Mouse (Mus musculus) liver, postnatal 0 days (tissue): ENCODE data around the gene Colq. TPM values are rescaled to one million over a fixed set of nuclear protein-coding genes. Genes with fewer than 3 reads are reported as not detected.

Experiments
- ATAC-seq: fragments of 200-750 bp; cut with Nextera tagmentation; 2 replicates; pipeline ENCODE4 v1.8.0; 2017; ENCODE audit warnings: mild to moderate bottlenecking, moderate library complexity
- DNase-seq: peaks from one replicate; pipeline ENCODE4 v3.0.0-alpha.2; 2016
- H3K27ac ChIP-seq: fragments of 300-500 bp; sonication (generic); 2 replicates; pipeline ENCODE4 v1.5.1; 2014; ENCODE audit warnings: antibody characterized with exemption, moderate library complexity, mild to moderate bottlenecking, low read depth
- H3K27me3 ChIP-seq: fragments of 300-500 bp; sonication (generic); 2 replicates; pipeline ENCODE4 v1.6.1; 2014; ENCODE audit warnings: low read length, control low read depth, mixed read lengths; ENCODE audit not compliant: insufficient read depth
- H3K36me3 ChIP-seq: fragments of 300-500 bp; sonication (generic); replicated peaks from 2 replicates; pipeline ENCODE4 v1.6.1; 2014; ENCODE audit warnings: mild to moderate bottlenecking, control low read depth, low read length, moderate library complexity, mixed read lengths; ENCODE audit not compliant: insufficient read depth
- H3K4me1 ChIP-seq: fragments of 300-500 bp; sonication (generic); 2 replicates; pipeline ENCODE4 v1.6.1; 2014; ENCODE audit warnings: antibody characterized with exemption, mild to moderate bottlenecking, control low read depth; ENCODE audit not compliant: insufficient read depth
- H3K4me2 ChIP-seq: fragments of 300-500 bp; sonication (generic); 2 replicates; pipeline ENCODE4 v1.6.1; 2014; ENCODE audit warnings: low read depth, mild to moderate bottlenecking, low read length, moderate library complexity, mixed read lengths
- H3K4me3 ChIP-seq: fragments of 300-500 bp; sonication (generic); 2 replicates; pipeline ENCODE4 v1.5.1; 2014; ENCODE audit warnings: low read depth, low read length
- H3K9ac ChIP-seq: fragments of 300-500 bp; sonication (generic); replicated peaks from 2 replicates; pipeline ENCODE4 v1.6.1; 2014; ENCODE audit warnings: mild to moderate bottlenecking, moderate library complexity
- H3K9me3 ChIP-seq: fragments of 300-500 bp; sonication (generic); 2 replicates; pipeline ENCODE4 v1.6.1; 2016; ENCODE audit warnings: mild to moderate bottlenecking, control low read depth, low read length, mixed read lengths
- CTCF ChIP-seq: sonication (generic); IDR thresholded peaks from 2 replicates; pipeline ENCODE4 v1.5.1; 2016; ENCODE audit warnings: antibody characterized with exemption, low read depth
- EP300 ChIP-seq: IDR thresholded peaks from 2 replicates; pipeline ENCODE4 v1.6.1; 2016; ENCODE audit warnings: antibody characterized with exemption, low read depth, mild to moderate bottlenecking
- WGBS: fragments of 180-500 bp; shearing (Covaris S2); extraction: QIAGEN DNeasy Blood & Tissue Kit; methylation state at CpG from one replicate; pipeline ENCODE4 v1.1.7; 2014; ENCODE audit not compliant: insufficient replicate concordance; 5-methylcytosine and 5-hydroxymethylcytosine counted together
- polyA plus RNA-seq: library from polyadenylated mRNA; unstranded; fragments of >200 nt; fragmentation: Nextera tagmentation; extraction: Ambion mirVana; gene quantifications from 2 replicates; pipeline ENCODE4 v1.2.1, GENCODE M21; 2015

Colq gene
- polyA plus RNA-seq, 1 experiment from 2014 or later = 0.29 TPM

DNA sequence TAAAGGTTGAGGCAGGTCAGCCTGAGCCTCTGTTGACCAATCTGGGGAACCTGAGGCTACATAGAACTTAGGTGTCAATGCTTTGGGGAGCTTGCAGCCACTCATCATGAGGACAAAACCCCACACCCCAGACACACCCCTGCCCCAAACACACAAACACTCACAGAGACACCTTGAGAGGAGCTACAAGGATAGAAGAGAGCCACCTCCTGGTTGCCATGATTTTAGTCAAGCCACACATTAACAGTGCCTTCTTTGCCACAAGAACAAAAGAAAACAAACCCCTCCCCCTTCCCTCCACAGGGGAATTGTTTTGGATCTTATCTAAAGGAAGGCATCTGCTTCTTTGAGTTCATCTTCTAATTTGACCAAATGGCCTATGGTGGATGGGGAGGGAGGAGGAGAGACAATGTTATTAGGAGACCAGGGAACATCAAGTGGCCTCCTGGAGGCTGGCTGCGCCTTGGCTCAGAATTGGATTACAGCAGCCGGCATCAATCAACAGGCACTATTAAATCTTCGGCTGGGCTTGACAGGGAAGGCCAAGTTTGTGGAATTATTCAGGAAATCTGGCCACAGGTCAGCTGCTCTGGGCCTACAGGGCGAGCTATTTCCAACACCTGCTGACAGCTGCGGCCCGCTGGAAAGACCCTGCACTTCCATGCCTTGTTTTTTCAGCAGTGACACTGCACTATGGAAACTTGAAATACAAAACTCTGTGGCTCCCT lies 26.5 kb downstream of the Colq start:
- peaks cover 19% of the 10 kb centered on the region for H3K4me1 ChIP-seq
- no peak overlapping the region for H3K4me2 ChIP-seq
- H3K9ac ChIP-seq = no peak overlapping the region
- no peaks in the 10 kb centered on the region for H3K9me3 ChIP-seq
- no peaks in the 10 kb centered on the region for H3K27me3 ChIP-seq
- no peak overlapping the region for H3K4me3 ChIP-seq
- TF ChIP-seq EP300 = no peak
- peak; percentile 16; the same call in 1 of the 2 replicates for TF ChIP-seq CTCF
- WGBS = 70% methylated on average over 6 of the region's 6 CpGs
- no peak overlapping the region for H3K27ac ChIP-seq
- no peak for ATAC-seq
- no peaks in the 10 kb centered on the region for H3K36me3 ChIP-seq
- no peak for DNase-seq

DNA sequence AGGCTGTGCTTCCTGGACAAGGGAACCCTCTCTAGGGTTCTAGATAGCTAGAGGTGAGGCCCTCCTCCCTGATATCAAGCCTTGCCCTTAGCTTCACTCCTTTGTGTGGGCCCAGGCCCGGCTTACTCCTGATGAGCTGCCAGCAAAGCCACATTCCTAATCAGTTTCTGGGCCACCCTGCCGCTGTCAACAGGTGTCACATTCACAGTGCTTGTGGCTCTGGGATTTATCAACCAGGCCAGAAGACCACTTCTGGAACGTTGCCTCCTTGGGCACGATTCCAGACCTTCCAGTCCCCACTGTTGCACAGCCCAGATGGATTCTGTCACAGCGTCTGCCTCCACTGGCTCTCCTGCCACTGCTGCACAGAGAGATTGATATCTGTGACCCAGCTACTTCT lies 30.3 kb downstream of the Colq start:
- H3K9ac ChIP-seq = no peak overlapping the region
- H3K27me3 ChIP-seq = no peaks in the 10 kb centered on the region
- no peak overlapping the region for H3K4me3 ChIP-seq
- no peak overlapping the region for H3K4me2 ChIP-seq
- ATAC-seq (peak; percentile 75), DNase-seq (no peak)
- 44% methylated on average over 5 of the region's 5 CpGs for WGBS
- H3K9me3 ChIP-seq = no peaks in the 10 kb centered on the region
- TF ChIP-seq CTCF (no peak), EP300 (peak; percentile 74; the same call in 1 of the 2 replicates)
- peaks cover 11% of the 10 kb centered on the region for H3K4me1 ChIP-seq
- H3K36me3 ChIP-seq = no peaks in the 10 kb centered on the region
- no peak overlapping the region for H3K27ac ChIP-seq

DNA sequence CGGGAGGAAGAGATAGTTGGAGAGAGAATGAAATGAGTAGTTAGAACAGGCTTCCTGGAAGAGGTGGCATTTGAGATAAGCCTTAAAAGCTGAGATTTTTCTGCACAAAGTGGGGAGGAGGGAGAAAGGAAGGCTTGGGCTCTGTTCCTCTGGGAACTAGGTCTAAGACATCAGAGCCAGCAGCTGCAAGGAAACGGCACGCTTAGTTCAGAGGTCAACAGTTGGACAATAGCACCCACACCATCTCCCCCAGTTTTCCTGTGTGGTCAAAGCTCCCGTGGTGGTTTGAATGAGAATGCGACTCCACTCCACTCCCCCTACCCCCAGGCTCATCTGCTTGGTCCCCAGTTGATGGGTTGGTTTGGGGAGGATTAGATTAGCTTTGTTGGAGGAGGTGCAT lies 31.9 kb downstream of the Colq start:
- no peaks in the 10 kb centered on the region for H3K9me3 ChIP-seq
- no peak overlapping the region for H3K4me2 ChIP-seq
- ATAC-seq (no peak), DNase-seq (no peak)
- 45% methylated on average over 5 of the region's 5 CpGs for WGBS
- no peak overlapping the region for H3K9ac ChIP-seq
- no peak overlapping the region for H3K4me3 ChIP-seq
- no peak for TF ChIP-seq EP300
- TF ChIP-seq CTCF = no peak
- no peaks in the 10 kb centered on the region for H3K36me3 ChIP-seq
- no peak overlapping the region for H3K27ac ChIP-seq
- H3K27me3 ChIP-seq = no peaks in the 10 kb centered on the region
- peaks cover 6% of the 10 kb centered on the region for H3K4me1 ChIP-seq

DNA sequence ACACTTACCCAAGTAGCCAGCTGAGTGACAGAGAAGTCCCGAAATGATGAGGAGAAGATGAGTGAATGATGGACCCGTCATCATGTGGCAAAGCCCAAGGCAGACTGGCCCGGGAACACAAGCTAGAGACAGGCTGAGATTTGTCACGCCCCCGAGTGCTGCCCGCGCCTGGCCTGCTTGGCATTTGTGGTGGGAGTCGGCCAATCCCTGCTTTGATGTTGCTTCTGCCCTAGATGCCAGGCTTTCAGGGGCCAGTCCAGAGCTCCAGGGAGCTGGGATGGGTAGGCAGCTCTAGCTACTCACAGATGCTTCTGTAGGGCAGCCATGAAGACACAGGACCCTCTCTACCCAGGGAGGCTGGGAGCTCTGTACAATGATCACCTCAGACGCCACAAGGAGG lies 33.4 kb downstream of the Colq start:
- Histone ChIP-seq H3K36me3 (no peaks in the 10 kb centered on the region), H3K4me1 (peaks cover 3% of the 10 kb centered on the region), H3K27me3 (no peaks in the 10 kb centered on the region), H3K9ac (no peak overlapping the region), H3K9me3 (no peaks in the 10 kb centered on the region), H3K4me2 (no peak overlapping the region), H3K27ac (no peak overlapping the region), H3K4me3 (no peak overlapping the region)
- no peak for DNase-seq
- 87% methylated on average over 9 of the region's 9 CpGs for WGBS
- no peak for TF ChIP-seq CTCF
- no peak for TF ChIP-seq EP300
- no peak for ATAC-seq

DNA sequence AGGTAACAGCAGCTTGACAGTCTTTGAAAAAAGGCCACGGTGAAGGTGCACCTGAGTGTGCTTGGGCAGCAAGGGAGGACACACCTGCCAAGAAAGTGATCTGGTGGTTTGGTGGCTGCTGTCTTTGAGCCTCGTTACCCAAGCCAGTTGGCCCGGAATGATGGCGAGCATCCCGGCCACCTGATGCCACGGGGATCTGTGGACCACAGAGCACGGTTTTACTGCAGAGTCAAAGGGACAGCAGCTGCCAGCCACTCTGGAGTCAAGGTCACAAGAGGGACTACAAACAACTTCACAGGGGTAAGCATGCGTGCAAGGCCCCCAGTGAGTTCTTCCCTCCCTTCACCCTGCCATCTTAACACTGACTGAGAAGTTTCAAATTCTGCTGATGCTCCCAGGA lies 33.9 kb downstream of the Colq start:
- ATAC-seq (no peak), DNase-seq (no peak)
- 82% methylated on average over 8 of the region's 8 CpGs for WGBS
- Histone ChIP-seq H3K4me3 (no peak overlapping the region), H3K4me2 (no peak overlapping the region), H3K27me3 (no peaks in the 10 kb centered on the region), H3K4me1 (peaks cover 3% of the 10 kb centered on the region), H3K36me3 (no peaks in the 10 kb centered on the region), H3K27ac (no peak overlapping the region), H3K9me3 (no peaks in the 10 kb centered on the region), H3K9ac (no peak overlapping the region)
- TF ChIP-seq CTCF (no peak), EP300 (no peak)

DNA sequence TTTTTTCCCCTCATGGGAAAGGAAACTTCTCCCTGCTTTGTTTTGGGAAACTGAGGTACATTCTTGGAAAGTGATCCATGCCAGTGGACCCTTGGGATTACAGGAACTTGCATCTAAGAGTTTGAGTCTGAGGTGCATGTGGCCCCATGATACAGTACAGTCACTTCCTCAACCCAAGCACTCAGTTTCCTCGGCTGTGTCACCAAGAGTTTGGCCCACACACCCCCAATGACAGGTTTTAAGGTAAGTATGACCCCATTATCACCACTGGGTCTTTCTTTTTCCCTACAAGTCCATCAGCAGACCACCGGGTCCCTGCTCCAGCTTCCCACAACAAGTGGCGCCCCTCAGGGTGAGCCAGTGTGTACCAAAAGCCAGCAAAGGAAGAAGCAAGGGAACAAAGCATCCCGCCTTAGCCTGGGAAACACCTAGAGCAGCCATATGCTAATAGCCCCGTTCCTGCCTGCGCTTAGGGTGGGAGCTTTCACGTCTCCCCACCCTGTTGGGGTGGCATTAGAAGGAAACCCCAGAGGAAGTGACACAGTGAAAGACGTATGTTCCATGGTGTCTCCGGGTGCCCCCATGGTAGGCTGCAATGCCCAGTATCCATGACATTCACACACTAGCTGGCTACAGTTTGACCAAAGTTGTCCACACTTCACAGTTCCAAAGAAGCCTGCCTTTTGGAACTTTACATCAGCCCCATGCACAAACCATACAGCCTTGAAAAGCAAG lies 34.5 kb downstream of the Colq start:
- WGBS = 73% methylated on average over 9 of the region's 9 CpGs
- Histone ChIP-seq H3K4me2 (no peak overlapping the region), H3K4me1 (peaks cover 3% of the 10 kb centered on the region), H3K27ac (no peak overlapping the region), H3K27me3 (no peaks in the 10 kb centered on the region), H3K4me3 (no peak overlapping the region), H3K9me3 (no peaks in the 10 kb centered on the region), H3K36me3 (no peaks in the 10 kb centered on the region), H3K9ac (no peak overlapping the region)
- no peak for DNase-seq
- TF ChIP-seq CTCF = no peak
- TF ChIP-seq EP300 = no peak
- ATAC-seq = no peak
